Mouse (Mus musculus) spleen, postnatal 10 days (tissue): Measurements from ENCODE around the gene Egfl8.
A peak's percentile ranks its signal among the peaks of the same experiment; 100 is the strongest.

Experiments
- DNase-seq, 2 experiments: peaks; one replicate each; pipeline ENCODE4 v3.0.0; 2021 to 2022; ENCODE audit warnings: low spot score in 2 of 2

The Egfl8 gene

DNA sequence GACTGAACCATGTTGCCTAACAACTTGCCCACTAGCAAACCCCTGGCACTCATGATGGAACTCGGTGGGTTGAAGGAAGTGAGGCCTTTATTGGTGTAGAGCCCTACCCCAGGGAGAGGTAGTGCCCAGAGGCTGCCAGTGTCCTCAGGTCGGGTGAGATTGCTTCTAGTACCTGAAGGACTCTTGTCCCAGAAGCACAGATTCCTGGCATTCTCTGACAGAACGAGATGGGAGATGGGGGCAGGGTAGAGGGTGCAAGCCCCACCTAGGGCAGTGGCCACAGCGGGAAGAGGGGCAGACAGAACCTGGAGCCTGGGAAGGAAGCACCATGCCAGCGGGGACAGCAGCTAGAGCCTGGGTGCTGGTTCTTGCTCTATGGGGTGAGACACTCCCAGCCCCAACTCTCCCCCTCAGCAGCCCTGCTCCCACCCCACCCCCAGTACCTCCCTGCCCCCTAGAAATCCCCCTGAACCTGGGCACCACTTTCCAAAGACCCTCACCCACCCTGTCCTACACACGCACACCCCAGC lies 18.1 kb downstream of the Egfl8 start, which contains the start of gene Ager:
Gene Ager (plus strand): TSS at position 297 of the 530 bp plus-strand sequence.
- DNase-seq, result no peak

GRCm38 (mm10) chr17:34596098-34596497 lies 19.7 kb downstream of the Egfl8 start:
- DNase-seq, result no peak

DNA sequence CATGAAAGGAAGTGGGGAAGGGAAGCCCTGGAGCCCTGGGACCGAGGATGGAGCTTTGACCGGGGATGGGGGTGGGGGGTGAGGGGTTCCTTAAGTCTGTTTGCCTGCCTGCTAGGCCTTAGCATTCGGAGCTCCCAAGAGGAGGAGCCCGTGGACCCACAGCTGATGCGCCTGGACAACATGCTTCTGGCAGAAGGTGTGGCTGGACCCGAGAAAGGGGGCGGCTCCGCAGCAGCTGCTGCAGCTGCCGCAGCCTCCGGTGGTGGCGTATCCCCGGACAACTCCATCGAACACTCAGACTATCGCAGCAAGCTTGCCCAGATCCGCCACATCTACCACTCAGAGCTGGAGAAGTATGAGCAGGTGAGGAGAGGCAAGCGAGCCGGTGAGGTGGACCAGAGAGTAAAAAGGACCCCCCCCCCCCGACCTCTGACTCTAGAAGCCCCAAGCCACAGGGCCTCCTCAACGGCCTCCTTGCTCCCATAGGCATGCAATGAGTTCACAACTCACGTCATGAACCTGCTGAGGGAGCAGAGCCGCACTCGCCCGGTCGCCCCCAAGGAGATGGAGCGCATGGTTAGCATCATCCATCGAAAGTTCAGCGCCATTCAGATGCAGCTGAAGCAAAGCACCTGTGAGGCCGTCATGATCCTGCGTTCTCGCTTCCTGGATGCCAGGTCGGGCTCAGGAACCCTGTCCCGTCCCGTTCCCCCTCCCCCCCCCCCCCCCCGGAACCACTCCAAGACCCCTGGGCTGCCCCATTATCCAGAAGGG lies 21.8 kb downstream of the Egfl8 start:
- DNase-seq, result no peak

DNA sequence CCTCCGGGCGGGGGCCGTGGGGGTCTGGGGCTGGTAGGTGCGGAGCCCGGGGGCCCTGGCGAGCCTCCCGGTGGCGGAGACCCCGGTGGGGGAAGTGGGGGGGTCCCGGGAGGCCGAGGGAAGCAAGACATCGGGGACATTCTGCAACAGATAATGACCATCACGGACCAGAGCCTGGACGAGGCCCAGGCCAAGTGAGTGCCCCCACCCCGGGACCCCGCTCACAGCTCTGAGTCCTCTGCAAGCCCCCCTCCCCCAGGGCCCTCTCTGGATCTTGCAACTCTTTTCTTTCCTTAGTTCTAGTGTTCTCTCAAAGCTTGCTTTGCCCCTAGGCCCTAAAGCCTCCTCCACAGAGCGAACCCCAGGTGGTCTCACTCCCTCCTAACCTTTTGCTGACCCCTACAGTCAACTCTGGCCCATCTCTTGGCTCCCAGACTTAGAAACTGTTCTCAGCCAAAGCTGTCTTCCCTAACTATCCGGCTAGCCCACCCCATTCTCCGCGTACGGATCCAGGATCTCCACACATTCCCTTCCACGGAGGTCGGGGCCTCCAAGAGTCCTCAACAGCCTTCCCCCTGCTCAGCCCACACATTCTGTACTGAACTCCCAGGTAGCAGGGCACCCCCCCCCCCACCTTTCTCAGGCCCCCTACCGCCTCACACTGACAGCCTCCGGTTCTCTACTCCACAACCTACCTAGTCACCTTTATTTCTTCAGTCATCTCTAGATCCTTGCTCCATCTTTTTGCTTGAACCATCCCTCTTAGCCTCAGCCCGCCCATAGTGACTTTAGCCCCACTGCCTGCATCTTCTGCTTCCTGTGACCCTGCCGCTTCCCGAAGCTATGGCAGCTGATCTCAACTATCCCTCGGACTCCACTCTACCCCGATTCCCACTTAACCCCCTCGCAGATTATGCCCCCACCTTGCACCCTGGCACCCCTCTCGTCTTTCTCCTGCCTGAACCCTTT lies 22.9 kb downstream of the Egfl8 start:
- DNase-seq, result peak; percentile 28 to 45

GRCm38 (mm10) chr17:34591994-34592375 lies 23.8 kb downstream of the Egfl8 start:
- DNase-seq, result peak; percentile 78 to 94

DNA sequence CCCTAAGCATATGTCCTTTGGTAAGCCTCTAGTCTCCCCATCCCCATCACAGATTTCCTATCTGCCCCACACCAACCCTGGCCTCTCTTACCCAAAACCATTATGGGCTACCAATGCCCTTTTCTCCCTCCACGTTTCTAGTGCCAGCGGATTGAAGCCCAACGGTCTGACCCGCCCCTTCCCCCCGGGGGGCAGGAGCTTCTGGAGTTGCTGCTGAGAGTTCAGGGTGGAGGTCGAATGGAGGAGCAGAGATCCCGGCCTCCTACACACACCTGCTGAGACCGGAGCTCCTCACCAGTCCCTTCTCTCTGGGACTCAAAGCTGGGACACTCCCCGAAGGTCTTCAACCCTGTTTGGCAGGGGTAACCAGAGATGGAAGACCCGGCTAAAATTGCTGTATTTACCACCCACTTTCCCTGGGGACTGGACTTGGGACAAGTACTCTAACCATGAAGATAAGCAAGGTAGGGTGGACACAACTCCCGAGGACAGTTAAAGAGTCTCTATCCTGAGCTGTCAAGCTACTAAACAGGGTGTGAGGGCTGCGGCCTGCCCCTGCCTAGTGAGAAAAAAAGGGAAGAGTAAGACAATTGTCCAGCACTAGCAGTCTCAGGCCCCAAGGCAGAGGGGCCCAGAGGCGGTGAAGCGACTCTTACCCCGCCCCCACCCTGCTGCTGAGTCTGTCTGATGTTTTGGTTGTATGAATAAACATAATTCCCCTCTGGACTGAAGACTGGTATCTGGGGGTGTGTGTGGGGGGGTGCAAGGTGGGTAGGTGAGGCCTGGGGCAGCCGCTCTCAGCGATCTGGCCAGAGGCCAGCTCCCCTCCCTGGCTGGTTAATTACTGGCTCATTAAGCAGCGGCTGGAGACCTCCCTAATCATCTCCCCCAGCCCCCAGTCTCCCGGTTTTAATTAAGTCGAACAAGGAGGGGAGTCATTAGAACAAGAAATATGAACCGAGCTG lies 24.5 kb downstream of the Egfl8 start, which contains the start of gene Pbx2:
Gene Pbx2 (plus strand): TSS at position 238 of the 965 bp plus-strand sequence.
- peak; percentile 50 to 53 for DNase-seq

DNA sequence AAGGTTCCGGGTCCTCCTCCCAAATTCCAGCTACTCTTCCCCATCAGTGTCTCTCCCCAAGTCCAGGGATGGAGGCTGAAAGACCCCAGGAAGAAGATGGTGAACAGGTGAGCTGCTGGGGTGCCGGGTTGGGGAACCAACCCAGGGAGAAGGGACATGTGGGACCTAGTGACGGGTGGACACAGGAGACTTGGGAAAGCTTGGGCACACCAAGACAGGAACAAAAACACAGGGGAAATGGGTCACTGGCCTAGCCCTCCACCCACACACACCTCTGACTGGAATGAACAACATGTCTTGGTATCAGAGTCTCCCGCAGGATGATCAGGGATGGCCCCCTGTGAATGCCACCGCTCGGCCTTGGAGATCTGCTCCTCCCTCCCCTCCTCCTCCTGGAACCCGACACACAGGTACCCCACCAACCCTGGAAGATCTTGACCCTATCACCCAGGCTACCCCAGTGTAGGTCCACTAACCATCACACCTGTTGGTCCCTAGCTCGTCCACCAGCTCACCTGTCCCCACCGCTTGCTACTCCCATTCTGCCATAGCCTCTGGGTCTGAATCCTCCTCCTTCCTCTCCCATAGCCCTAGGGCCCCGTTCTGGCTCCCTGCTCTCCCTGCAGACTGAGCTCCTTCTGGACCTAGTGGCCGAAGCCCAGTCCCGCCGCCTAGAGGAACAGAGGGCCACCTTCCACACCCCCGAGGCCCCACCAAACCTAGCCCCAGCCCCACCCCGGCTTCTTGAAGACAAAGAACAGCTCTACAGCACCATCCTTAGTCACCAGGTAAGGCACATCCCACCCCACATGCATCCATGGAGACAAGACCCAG lies 25.4 kb downstream of the Egfl8 start:
- peak in 1 of 2 experiments; percentile 36 for DNase-seq

GRCm38 (mm10) chr17:34589681-34590101 lies 26.1 kb downstream of the Egfl8 start, which contains the start of gene Gpsm3:
TSS of gene Gpsm3 (plus strand) at chr17:34589806.
- DNase-seq, result peak; percentile 60 to 64

DNA sequence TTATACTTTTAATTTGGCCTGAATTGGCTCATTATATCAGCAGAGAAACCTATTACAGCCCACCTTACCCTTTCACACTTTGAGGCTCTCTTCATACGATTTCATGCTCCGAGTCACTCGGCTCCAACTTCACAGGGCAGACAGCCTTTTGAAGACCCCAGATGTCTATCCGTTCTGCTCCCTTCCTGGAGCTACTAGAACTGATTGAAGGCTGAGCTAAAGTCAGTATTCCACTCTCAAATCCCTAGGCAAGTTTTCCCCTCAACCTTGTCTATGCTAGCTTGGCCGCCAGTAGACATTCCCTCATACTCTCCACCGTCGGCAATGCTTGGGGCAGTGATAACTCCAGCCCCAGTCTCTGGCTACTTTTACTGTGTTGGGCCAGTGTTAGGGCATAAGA lies 26.6 kb downstream of the Egfl8 start:
- no peak for DNase-seq

GRCm38 (mm10) chr17:34588767-34589166 lies 27.0 kb downstream of the Egfl8 start:
- DNase-seq, result no peak

DNA sequence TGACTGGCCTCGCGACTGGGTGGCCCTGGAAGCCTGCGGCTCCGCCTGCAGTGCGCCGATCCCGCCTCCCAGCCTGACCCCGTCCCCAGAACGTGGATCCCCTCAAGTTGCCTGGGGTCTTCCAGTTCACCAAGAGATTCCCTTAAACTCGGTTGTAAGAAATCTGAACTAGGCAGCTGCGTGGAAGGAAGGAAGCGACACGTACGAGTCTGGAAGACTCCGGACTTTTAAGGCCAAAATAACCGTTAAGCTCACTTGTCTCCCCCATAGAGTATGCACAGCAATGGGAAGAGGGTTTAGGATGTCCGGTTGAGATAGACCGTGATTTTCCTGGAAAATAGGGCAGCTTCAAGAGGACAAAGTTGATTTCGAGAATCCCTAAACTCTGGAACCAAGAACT lies 28.0 kb downstream of the Egfl8 start:
- DNase-seq, result no peak

DNA sequence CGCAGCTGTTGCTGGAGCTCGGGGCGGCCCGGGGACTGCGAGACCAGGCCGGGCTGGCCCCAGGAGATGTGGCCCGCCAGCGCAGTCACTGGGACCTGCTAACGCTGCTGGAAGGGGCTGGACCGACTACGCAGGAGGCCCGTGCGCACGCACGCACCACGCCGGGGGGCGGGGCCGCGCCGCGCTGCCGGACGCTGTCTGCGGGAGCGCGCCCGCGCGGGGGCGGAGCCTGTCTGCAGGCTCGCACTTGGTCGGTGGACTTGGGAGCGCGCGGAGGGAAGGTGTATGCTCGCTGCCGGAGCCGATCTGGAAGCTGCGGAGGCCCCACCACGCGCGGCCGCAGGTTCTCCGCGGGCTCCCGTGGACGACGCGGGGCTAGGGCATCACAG lies 28.4 kb downstream of the Egfl8 start:
- DNase-seq, result peak; percentile 96 to 98

DNA sequence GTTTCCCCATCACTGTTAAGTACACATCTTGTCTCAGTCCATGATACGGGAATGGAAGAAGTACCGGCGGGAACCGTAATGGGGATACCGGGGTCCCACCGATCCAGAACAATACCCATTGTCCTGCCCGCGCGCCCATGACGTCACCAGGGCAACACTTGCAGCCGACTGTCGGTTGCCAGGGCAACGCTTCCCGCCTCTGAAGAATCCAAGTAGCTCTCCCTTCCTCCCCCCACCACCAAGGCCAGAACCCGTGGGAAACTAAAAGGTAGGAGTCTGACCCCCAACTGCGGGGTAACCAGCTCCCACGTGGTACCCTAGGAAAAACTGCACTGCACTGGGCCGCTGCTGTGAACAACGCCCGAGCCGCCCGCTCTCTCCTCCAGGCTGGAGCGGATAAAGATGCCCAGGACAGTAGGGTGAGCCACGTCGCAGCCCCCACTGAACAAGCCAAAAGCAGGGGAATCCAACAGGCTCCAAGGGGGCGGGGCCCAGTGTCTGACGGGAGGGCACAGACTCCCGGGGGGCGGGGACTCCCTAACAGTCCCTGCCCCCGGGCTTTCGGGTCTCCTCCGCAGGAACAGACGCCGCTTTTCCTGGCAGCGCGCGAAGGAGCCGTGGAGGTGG lies 28.9 kb downstream of the Egfl8 start:
- peak in 1 of 2 experiments; percentile 90 for DNase-seq

DNA sequence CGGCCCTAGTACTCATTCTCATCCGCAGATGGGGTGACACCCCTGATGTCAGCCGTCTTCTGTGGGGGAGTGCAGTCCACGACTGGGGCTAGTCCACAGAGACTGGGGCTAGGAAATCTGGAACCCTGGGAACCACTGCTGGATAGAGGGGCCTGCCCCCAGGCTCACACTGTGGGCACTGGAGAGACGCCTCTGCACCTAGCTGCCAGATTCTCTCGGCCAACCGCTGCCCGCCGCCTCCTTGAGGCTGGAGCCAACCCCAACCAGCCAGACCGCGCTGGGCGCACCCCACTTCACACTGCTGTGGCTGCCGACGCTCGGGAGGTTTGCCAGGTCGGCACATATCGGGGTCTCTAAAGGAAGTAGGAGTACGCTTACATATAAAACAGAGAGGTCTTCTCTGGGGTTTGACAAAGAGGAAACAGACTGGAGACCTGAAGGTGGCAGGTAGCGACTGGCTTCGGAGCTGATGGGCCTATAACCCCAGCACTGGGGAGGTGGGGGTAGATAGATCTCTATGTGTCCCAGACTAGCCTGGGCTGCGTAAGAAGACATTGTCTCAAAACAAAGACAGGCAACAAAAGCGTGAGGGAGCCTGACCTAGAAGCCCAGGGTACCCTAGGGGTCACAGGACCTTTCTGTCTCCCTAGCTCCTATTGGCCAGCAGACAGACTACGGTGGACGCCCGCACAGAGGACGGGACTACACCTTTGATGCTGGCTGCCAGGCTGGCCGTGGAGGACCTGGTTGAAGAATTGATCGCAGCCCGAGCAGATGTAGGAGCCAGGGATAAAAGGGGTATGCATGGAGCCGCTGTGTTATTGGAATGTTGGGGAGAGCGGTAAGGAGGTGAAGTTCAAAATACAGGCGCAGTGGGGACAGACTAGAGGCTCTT lies 29.6 kb downstream of the Egfl8 start:
- DNase-seq, result no peak

DNA sequence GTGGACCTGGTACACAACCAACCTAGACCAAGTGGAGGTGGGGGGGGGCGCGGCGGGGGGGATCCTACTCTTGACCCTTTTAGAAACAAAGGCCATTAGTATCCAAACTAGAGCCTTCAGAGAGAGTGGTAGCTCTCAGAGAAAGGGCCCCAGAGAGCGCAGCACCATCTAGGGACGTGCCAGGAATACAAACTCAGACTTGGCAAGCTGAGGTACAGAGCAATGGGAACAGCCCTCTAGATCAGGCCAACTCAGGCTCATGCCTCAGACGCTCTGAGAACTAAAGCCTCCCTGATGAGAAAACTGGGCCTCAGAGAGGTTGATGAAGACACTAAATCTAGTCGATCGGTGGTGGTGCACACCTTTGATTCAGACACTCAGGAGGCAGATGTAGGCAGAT lies 30.6 kb downstream of the Egfl8 start:
- DNase-seq, result no peak

DNA sequence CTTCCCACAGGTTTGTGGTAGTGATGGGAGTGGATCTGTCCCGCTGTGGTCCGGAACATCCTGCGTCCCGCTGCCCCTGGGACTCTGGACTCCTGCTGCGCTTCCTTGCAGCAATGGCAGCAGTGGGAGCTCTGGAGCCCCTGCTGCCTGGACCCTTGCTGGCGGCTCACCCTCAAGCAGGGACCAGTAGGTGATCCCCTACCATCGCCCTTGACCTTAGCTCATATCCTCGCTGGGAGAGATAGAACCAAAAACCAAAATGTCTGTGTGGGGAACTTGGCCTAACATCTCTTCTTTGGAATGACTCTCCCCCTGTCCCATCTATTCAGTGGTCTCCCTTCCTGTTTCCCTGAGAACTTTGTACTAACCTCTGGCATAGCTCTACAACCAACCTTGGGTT lies 32.0 kb downstream of the Egfl8 start:
- DNase-seq, result no peak

GRCm38 (mm10) chr17:34583397-34583796 lies 32.4 kb downstream of the Egfl8 start:
- DNase-seq, result no peak

GRCm38 (mm10) chr17:34582528-34582927 lies 33.2 kb downstream of the Egfl8 start:
- DNase-seq, result no peak

GRCm38 (mm10) chr17:34578070-34578469 lies 37.7 kb downstream of the Egfl8 start:
- no peak for DNase-seq
